Mouse (Mus musculus): Measurements from ENCODE around the gene Rnf167. TPM values are rescaled to one million over a fixed set of nuclear protein-coding genes. Genes with fewer than 3 reads are reported as not detected.

The Rnf167 gene
- total and polyA plus RNA-seq, 2 experiments, result 34.3 to 75.4 TPM

DNA sequence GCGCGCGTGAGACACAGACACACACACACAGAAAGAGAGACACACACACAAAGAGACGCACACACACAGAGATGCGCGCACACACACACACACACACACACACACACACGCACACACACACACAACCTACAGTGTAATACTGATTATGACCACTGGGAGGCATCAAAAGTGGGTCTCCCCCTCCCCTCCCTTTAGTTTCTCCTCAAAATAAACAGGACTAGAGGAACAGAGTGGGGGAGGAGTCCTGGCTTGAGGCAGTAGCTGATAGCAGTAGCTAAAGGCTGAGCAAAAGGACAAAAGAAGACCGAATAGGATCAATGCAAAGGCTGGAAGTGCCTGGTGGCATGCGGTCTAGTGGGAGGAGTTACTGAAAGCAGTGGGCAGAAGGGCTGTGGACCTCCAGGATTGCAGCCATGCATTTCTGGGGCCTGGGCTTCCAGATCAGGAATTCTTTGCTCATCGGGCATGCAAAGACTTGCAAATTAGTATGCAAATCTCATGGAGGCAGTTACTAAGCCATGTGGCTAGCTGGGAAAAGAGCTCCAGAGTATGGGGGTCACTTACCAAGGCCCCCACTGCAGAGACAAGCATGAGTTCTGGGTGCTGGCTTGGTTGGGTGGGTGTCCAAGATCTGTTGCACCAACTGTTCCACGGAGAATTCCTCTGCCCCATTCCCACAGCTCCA is 35.0 kb downstream of the Rnf167 start:
- DNase-seq (ENCODE audit: extremely low read depth, low read depth, low spot score), result peak; percentile 58
- 64% methylated on average over 11 of the region's 11 CpGs for WGBS
- H3K9ac ChIP-seq (ENCODE audit: low read depth, low read length), result no peak overlapping the region
- no peaks in the 10 kb centered on the region for H3K79me2 ChIP-seq (ENCODE audit: control insufficient read depth, insufficient read depth, low read length)
- peaks cover 17% of the 10 kb centered on the region for H3K4me1 ChIP-seq (ENCODE audit: control insufficient read depth, insufficient read depth, low read length)
- no peak overlapping the region for H3K27ac ChIP-seq (replicated peaks; ENCODE audit: insufficient read depth, low read depth, low read length)
- TF ChIP-seq CTCF (IDR thresholded peaks at IDR 0.05; ENCODE audit: low read depth, low read length), result 0 out of 2 replicates have a peak, but pooled peaks have one; percentile 19
- no peak for TF ChIP-seq POLR2A (IDR thresholded peaks at IDR 0.05; ENCODE audit: extremely low read depth, insufficient read depth, low read length)
- no peaks in the 10 kb centered on the region for H3K27me3 ChIP-seq (ENCODE audit: control insufficient read depth, insufficient read depth, low read length)
- H3K36me3 ChIP-seq (ENCODE audit: control insufficient read depth, insufficient read depth, low read length), result peaks cover 11% of the 10 kb centered on the region; the same call in 1 of the 2 replicates
- no peak overlapping the region for H3K4me3 ChIP-seq (ENCODE audit: insufficient read depth, low read depth, low read length)

DNA sequence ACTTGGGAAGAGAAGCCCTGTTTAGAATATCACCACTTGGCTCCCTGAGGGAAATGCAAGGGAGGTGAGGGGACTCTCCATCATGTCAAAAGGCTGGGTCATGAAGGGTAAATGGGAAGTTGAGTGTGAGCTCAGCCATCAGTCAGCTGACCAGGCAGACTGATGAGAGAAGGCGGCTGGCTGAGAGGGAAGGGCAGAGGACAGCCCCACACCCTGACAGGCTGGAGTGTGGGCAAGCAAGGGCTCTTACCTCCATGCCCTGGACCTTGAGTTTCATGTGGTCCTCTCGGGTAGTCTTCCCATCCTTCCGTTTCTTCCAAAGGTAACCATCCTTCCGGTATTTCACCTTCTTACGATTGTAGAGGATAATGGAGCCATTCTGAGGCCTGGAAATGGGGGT is 36.6 kb downstream of the Rnf167 start:
- H3K36me3 ChIP-seq (ENCODE audit: control insufficient read depth, insufficient read depth, low read length), result peaks cover 11% of the 10 kb centered on the region; the same call in 1 of the 2 replicates
- H3K9ac ChIP-seq (ENCODE audit: low read depth, low read length), result no peak overlapping the region
- H3K4me3 ChIP-seq (ENCODE audit: insufficient read depth, low read depth, low read length), result no peak overlapping the region
- DNase-seq (ENCODE audit: extremely low read depth, low read depth, low spot score), result no peak
- H3K4me1 ChIP-seq (ENCODE audit: control insufficient read depth, insufficient read depth, low read length), result peaks cover 15% of the 10 kb centered on the region
- H3K27me3 ChIP-seq (ENCODE audit: control insufficient read depth, insufficient read depth, low read length), result no peaks in the 10 kb centered on the region
- H3K27ac ChIP-seq (replicated peaks; ENCODE audit: insufficient read depth, low read depth, low read length), result no peak overlapping the region
- 90% methylated on average over 5 of the region's 5 CpGs for WGBS
- TF ChIP-seq POLR2A (IDR thresholded peaks at IDR 0.05; ENCODE audit: extremely low read depth, insufficient read depth, low read length) (no peak), CTCF (IDR thresholded peaks at IDR 0.05; ENCODE audit: low read depth, low read length) (no peak)
- H3K79me2 ChIP-seq (ENCODE audit: control insufficient read depth, insufficient read depth, low read length), result no peaks in the 10 kb centered on the region

DNA sequence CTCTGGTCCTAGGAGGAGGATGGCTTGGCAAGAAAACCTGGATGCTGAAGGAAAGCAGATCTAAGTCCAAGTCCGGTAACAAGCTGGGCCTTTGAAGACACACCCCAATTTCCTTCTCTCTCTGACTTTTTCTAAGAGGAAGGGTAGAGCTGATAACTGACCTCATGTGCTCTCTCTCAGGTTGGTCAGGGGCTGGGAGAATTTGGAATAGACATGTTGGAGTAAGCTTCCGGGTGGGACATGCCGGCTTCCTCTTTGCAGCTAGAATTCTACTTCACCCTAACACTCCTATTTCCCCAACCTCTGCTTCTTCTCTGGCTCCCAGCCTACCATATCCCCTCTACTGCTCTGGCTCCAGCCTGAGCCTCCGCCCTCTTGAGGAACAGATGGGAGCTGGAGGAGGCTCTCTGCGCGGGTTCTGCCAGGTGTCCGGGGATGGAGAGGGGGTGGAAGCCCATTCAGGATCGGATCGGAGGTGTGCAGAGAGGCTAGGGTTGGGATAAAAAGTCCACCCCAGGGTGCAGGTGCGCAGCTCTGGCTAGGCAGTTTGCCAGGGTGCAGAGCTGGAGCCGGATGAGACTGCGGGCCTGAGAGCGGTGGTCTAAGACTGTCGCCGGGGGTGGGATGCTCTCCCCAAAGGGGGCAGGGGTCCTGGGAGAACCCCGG is 40.0 kb downstream of the Rnf167 start:
- 5% methylated on average over 16 of the region's 16 CpGs for WGBS
- DNase-seq (ENCODE audit: extremely low read depth, low read depth, low spot score), result no peak
- Histone ChIP-seq H3K36me3 (ENCODE audit: control insufficient read depth, insufficient read depth, low read length) (peaks cover 4% of the 10 kb centered on the region; the same call in 1 of the 2 replicates), H3K27me3 (ENCODE audit: control insufficient read depth, insufficient read depth, low read length) (no peaks in the 10 kb centered on the region), H3K79me2 (ENCODE audit: control insufficient read depth, insufficient read depth, low read length) (no peaks in the 10 kb centered on the region), H3K4me3 (ENCODE audit: insufficient read depth, low read depth, low read length) (peak overlapping the region; percentile 65), H3K9ac (ENCODE audit: low read depth, low read length) (peak overlapping the region; percentile 94), H3K4me1 (ENCODE audit: control insufficient read depth, insufficient read depth, low read length) (0 out of 2 replicates have a peak, but pooled peaks cover 6% of the 10 kb centered on the region), H3K27ac (replicated peaks; ENCODE audit: insufficient read depth, low read depth, low read length) (peak overlapping the region; percentile 58)
- no peak for TF ChIP-seq POLR2A (IDR thresholded peaks at IDR 0.05; ENCODE audit: extremely low read depth, insufficient read depth, low read length)
- TF ChIP-seq CTCF (IDR thresholded peaks at IDR 0.05; ENCODE audit: low read depth, low read length), result no peak

DNA sequence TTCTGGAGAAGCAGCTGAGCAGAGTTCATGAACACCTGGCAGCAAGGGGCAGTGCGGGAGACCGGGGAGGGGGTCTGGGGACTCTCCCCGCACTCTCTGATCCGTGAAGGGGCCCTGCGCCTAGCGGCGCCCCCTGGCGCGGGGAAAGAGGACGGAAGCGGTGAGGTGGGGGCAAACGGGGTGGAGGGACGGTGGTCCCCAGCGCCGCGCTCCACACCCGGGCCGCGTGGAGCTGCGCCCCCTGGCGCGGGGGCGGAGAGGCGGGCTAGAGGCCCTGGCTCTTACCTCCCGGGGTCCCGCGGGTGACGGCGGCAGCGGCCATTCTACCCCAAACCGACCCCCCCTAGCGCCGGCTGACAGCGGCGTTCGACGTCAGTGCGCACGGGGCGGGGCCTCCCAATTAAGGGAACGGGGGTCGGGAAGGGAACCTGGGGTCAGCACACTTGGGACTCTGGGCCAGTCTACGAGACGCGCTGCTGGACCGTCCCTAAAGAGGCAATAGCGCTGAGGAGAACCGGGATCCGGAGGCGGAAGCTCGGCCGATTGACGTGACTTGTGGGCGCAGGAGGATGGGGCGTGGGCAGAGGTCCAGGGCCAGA is 40.7 kb downstream of the Rnf167 start, which contains the start of gene Camta2:
Gene Camta2 (minus strand): TSS at position 505 of the 599 bp plus-strand sequence.
- peak within 1 kb of the TSS; percentile 65 for H3K4me3 ChIP-seq (ENCODE audit: insufficient read depth, low read depth, low read length)
- peak; percentile 35 for TF ChIP-seq CTCF (IDR thresholded peaks at IDR 0.05; ENCODE audit: low read depth, low read length)
- TF ChIP-seq POLR2A (IDR thresholded peaks at IDR 0.05; ENCODE audit: extremely low read depth, insufficient read depth, low read length), result peak; percentile 43; the same call in 1 of the 2 replicates
- peak within 1 kb of the TSS; percentile 94 for H3K9ac ChIP-seq (ENCODE audit: low read depth, low read length)
- H3K36me3 ChIP-seq (ENCODE audit: control insufficient read depth, insufficient read depth, low read length), result peaks cover 2% of the 10 kb centered on the region; the same call in 1 of the 2 replicates
- under 1% methylated on average over 52 of the region's 55 CpGs for WGBS
- H3K79me2 ChIP-seq (ENCODE audit: control insufficient read depth, insufficient read depth, low read length), result no peaks in the 10 kb centered on the region
- peak; percentile 51 for DNase-seq (ENCODE audit: extremely low read depth, low read depth, low spot score)
- H3K27me3 ChIP-seq (ENCODE audit: control insufficient read depth, insufficient read depth, low read length), result no peaks in the 10 kb centered on the region
- H3K27ac ChIP-seq (replicated peaks; ENCODE audit: insufficient read depth, low read depth, low read length), result peak within 1 kb of the TSS; percentile 58
- 0 out of 2 replicates have a peak, but pooled peaks cover 5% of the 10 kb centered on the region for H3K4me1 ChIP-seq (ENCODE audit: control insufficient read depth, insufficient read depth, low read length)

DNA sequence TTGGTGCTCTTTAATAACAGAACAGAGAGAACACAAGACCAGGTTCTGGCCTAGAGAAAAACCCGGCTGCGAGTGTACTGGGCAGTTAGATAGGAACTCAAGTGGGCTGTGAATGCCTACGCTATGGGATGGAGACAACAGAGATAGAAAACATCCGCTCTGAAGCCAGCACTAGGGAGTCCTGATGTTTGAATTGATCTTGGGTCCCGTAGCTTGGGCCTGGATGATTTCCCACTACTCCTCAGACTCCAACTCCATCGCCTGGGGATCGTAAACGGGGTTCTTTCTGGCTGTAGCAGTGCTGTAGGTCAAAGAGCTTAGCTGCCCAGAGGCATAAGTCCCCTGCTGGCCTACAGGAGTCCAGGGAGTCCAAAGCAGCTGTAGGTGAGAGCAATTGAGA is 41.3 kb downstream of the Rnf167 start:
- WGBS, result 17% methylated on average over 8 of the region's 8 CpGs
- Histone ChIP-seq H3K36me3 (ENCODE audit: control insufficient read depth, insufficient read depth, low read length) (peaks cover 2% of the 10 kb centered on the region; the same call in 1 of the 2 replicates), H3K79me2 (ENCODE audit: control insufficient read depth, insufficient read depth, low read length) (no peaks in the 10 kb centered on the region), H3K4me3 (ENCODE audit: insufficient read depth, low read depth, low read length) (peak overlapping the region; percentile 65; the same call in 1 of the 2 replicates), H3K27me3 (ENCODE audit: control insufficient read depth, insufficient read depth, low read length) (no peaks in the 10 kb centered on the region), H3K4me1 (ENCODE audit: control insufficient read depth, insufficient read depth, low read length) (0 out of 2 replicates have a peak, but pooled peaks cover 5% of the 10 kb centered on the region), H3K9ac (ENCODE audit: low read depth, low read length) (peak overlapping the region; percentile 94; the same call in 1 of the 2 replicates), H3K27ac (replicated peaks; ENCODE audit: insufficient read depth, low read depth, low read length) (peak overlapping the region; percentile 8; the same call in 1 of the 2 replicates)
- TF ChIP-seq POLR2A (IDR thresholded peaks at IDR 0.05; ENCODE audit: extremely low read depth, insufficient read depth, low read length), result no peak
- DNase-seq (ENCODE audit: extremely low read depth, low read depth, low spot score), result peak; percentile 39

Data from liver, adult 2 months (tissue).